Mouse (Mus musculus) macrophage (primary cell): ENCODE results near the gene D17Wsu92e. TPM values are rescaled to one million over a fixed set of nuclear protein-coding genes. Genes with fewer than 3 reads are reported as not detected.
"Not testable (repeated sequence)": the region's sequence is repeated elsewhere in the genome, so short reads cannot be mapped to it uniquely, and the experiment has no call there.

Experiments used
- H3K27ac ChIP-seq: fragments of 350-480 bp; formaldehyde crosslinking; 2 replicates; pipeline ENCODE4 v1.9.0; 2021
- H3K36me3 ChIP-seq: fragments of 350-480 bp; formaldehyde crosslinking; 2 replicates; pipeline ENCODE4 v1.9.0; 2021; ENCODE audit errors: inconsistent target
- H3K4me3 ChIP-seq: fragments of 350-480 bp; formaldehyde crosslinking; 2 replicates; pipeline ENCODE4 v1.9.0; 2021; ENCODE audit errors: inconsistent target
- H3K79me2 ChIP-seq: fragments of 350-480 bp; formaldehyde crosslinking; 2 replicates; pipeline ENCODE4 v1.9.0; 2021; ENCODE audit errors: inconsistent target
- WGBS: methylation state at CpG from one replicate; pipeline ENCODE4 v1.1.7; 2026; ENCODE audit warnings: inconsistent platforms; ENCODE audit not compliant: missing documents; 5-methylcytosine and 5-hydroxymethylcytosine counted together
- polyA plus RNA-seq: library from polyadenylated mRNA; stranded (reverse); fragments of 250-400 nt; gene quantifications from 3 replicates; pipeline ENCODE4 v1.2.4, GENCODE M21; 2018; ENCODE audit warnings: inconsistent platforms
- total RNA-seq, 78 experiments: library from RNA; depleted of rRNA; stranded (reverse); fragments of 250-400 nt; gene quantifications; 1 replicate in 9 of 78; 2 replicates in 24 of 78; 3 replicates in 43 of 78; 4 replicates in 2 of 78; pipeline ENCODE4 v1.2.4; 2018; ENCODE audit warnings: inconsistent platforms in 56 of 78

D17Wsu92e gene
- 100 to 1,000 TPM in 20 of 26 experiments, 10 to 100 TPM in 6; 40.2 to 258 (median 128) TPM for total RNA-seq (2018; cell fraction: chromatin; rRNA removed)
- 100 to 1,000 TPM in 25 of 26 experiments, 10 to 100 TPM in 1; 97.7 to 203 (median 138) TPM for total RNA-seq (2018; cell fraction: cytosol; rRNA removed)
- total RNA-seq (2018; cell fraction: nucleus; rRNA removed), result 100 to 1,000 TPM in 21 of 26 experiments, 10 to 100 TPM in 5; 64.2 to 259 (median 158) TPM
- 79.5 to 101 TPM (median 86.2 TPM) in 3 replicates for polyA plus RNA-seq

DNA sequence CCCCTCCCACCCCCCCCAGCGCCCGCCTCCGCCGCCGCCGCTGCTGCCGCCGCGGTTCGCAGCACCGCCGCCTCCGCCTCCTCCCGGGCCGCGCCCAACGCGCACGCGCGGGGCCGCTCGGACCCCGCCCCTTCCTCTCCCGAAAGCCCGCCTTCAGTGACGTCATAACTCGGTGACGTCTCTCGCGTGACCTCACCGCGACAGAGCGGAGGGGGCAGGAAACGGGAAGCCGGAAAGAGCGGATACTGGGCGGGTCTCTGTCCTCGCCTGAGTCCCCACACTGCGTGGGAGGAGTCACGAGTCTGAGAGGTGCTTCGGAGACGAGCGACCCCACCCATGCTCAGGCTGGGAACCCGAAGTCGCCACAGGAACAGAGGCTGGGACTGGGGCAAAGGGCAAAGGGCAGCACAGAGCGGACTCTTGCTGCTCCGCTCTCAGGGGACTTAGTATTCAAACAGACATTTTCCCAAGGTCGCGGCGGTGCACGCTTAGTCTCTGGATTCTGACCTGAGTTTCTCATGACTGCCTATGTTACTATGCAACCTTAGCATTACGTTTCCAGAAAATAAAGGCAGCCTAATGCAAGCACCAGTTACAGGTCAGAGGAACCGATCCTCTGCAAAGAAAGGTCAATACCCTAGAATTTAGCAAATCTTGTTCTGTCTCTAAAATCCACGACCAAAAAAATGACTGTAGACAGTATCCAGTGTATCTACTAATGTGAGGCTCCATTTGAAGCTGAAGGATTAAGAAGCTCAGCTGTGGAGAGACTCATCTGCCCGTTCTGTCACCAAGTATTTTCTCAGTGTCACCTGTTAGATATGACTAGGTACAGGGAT, at the start of gene D17Wsu92e:
D17Wsu92e (minus strand) TSS at position 81 of the 839 bp plus-strand sequence.
- Histone ChIP-seq H3K79me2 (peaks cover 44% of the 10 kb centered on the region), H3K4me3 (peak within 1 kb of the TSS; percentile 76), H3K27ac (peak within 1 kb of the TSS; percentile 79), H3K36me3 (no peaks in the 10 kb centered on the region)
- WGBS, result 3% methylated on average over 39 of the region's 56 CpGs

DNA sequence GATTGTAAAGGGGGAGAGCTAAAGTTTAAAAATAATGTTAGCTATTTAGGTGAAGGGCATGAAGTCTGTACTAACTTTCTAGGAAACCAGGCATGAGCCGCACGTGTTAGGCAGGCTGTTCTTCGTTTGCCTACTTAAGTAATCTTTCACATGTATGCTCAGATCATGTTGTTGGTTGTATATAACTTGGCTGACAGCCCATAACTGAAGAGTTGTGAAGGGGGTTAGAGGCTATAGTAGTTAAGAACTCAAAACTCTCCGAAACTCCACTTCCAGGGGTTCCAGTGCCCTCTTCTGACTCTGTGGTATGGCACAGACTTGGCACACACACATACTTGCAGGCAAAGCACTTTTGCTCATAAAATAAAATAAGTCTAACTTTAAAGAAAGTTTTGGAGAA, 46.3 kb upstream of the D17Wsu92e start:
- 89% methylated on average over 4 of the region's 4 CpGs for WGBS
- Histone ChIP-seq H3K4me3 (no peak overlapping the region), H3K27ac (no peak overlapping the region), H3K36me3 (no peaks in the 10 kb centered on the region), H3K79me2 (peaks cover 98% of the 10 kb centered on the region)

DNA sequence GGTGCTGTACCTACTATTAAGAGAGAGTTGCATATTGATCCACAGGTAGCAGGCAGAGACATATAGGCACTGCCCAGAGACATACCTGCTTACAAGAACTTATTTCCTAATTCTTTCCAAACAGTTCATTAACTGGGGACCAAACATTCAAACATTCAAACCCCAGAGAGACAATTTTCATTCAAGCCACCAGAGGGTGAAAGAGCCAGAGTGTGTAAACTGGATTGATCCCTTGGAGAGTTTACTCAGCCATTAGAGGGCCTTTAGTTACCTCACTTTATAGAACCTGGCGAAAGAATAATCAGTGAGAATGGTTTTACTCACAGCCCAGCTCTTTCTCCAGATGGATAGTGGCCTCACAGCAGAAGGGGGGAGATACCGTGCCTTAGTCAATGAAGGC, 45.0 kb upstream of the D17Wsu92e start:
- no peaks in the 10 kb centered on the region for H3K36me3 ChIP-seq
- H3K79me2 ChIP-seq, result peaks cover 99% of the 10 kb centered on the region
- no peak overlapping the region for H3K27ac ChIP-seq
- WGBS, result 87% methylated on average over 2 of the region's 2 CpGs
- no peak overlapping the region for H3K4me3 ChIP-seq

DNA sequence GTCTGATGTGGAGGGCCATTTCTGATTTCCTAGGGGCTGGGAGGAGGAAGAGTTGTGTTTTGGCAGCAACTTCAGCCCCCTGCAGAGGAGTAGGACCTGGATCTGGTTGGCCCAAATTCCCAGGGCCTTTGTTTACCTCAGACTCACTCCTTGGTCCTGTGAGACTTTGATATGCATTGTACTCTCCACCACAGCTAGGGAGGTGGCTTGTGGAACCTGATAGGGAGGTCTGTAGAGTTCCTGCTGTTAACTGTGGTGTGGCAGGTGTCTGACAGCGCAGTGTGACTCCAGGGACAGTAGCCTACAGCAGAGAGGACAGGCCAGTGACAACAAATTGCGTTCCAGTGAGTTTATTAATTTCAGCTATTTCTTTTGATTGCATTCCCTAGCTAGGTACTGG, 38.7 kb upstream of the D17Wsu92e start:
- H3K79me2 ChIP-seq, result peaks cover 72% of the 10 kb centered on the region
- H3K27ac ChIP-seq, result no peak overlapping the region
- no peaks in the 10 kb centered on the region for H3K36me3 ChIP-seq
- no peak overlapping the region for H3K4me3 ChIP-seq
- 95% methylated on average over 2 of the region's 2 CpGs for WGBS

DNA sequence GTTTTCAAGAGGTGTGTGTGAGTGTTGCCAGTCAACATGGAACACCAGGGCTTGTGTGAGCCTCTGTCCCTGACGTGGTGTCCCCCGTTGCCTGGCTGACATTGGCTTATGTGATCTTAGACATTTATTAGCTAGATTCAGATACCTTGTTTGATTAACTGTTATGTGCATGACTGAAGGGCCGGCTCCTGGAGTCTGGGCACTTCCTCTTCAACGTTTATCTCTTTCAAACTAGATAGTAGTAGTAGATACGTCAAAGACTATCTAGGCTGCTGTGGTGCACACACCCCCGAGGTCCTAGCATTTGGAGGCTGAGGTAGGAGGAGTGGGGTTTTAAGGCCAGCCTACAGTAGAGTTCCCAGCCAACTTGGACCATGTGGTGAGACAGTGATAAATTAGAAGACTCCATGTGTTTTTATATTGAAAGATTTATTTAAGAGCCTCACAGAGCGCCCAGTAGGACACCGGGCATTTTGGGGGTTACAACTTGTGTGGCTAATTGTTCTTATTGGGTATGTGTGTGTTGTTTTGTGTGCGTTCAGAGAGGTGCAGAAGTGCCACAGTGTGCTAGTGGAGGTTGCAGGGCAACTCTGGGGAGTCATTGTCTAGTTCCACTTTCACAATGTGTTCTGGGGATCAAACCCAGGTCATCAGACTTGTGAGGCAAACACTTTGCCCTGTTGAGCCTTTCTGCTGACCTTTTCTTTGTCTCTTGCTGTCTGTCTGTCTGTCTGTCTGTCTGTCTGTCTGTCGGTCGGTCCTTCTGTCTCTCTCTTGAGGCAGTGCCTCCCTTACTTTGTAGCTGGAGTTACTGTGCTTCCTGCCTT, 37.4 kb upstream of the D17Wsu92e start:
- 43% methylated on average over 11 of the region's 11 CpGs for WGBS
- H3K27ac ChIP-seq, result peak overlapping the region; percentile 39
- peak overlapping the region; percentile 53 for H3K4me3 ChIP-seq
- H3K79me2 ChIP-seq, result peaks cover 59% of the 10 kb centered on the region
- no peaks in the 10 kb centered on the region for H3K36me3 ChIP-seq

DNA sequence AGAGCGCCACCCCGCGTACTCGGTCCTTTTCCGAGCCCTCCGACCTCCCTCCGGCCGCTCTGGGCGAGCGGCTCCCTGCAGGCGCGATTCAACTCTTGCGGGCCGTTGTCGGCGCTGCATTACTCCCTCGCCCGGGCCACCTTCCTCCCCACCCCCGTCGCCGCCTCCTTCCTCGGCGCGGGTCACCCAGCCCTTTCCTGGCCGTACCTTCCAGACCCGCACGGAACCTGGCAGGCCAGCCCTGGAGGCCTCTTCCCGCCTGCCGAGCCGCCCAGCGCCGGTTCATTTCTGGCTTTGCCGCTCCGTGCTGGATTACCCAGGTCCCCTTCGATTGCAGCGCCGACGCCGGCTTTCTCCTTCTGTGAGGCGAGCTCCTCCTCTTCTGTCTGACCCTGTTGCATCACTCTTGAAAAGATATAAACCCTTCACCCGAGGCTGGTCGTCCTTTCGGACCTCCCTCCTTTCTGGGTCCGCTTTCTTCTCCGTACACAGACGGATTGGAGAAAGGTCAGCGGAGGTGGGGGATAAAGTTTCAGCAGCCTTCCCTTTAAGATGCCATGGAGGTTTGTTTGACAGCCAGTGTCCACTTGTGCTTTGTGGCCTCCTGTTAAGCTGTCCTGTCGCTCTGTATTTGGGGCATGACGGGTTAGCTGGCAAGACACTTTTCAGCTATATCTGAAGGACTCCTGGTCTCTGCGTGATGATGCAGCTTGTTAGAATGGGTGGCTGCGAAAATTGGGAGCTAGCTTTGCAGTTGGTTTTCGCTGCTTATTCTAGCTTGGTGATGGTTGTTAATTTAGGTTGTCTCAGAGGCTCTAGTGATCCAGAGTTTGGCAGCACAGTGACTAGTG, 36.6 kb upstream of the D17Wsu92e start:
- Histone ChIP-seq H3K27ac (peak overlapping the region; percentile 39), H3K36me3 (no peaks in the 10 kb centered on the region), H3K4me3 (peak overlapping the region; percentile 53), H3K79me2 (peaks cover 51% of the 10 kb centered on the region)
- 2% methylated on average over 52 of the region's 52 CpGs for WGBS

DNA sequence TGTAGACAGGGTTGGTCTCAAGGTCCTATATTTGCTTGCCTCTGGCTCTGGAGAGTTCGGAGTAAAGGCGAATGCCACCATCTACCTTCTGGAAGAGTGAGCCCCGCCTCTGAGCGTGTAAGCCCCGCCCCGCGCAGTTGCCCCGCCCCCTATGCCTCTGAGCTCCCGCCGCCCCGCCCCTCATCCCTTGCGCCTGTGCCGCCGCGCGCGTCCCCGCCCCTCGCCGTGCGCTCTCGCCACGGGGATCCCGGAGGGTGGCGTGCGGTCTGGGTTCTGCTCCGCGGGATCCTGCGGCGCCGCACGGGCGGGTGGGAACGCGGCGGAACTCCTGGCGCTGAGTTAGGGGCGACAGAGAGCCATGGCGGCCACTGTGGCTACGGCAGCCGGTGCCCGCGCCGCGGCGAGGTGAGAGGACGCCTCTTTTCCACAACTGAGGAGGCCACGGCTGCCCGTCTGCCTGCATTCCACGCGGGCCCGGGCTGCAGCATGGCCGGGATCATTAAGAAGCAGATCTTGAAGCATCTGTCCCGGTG, 35.9 kb upstream of the D17Wsu92e start, which contains the start of gene Uhrf1bp1:
Uhrf1bp1 (plus strand) TSS at position 177 of the 533 bp plus-strand sequence.
- Histone ChIP-seq H3K36me3 (no peaks in the 10 kb centered on the region), H3K79me2 (peaks cover 44% of the 10 kb centered on the region), H3K27ac (peak within 1 kb of the TSS; percentile 39), H3K4me3 (peak within 1 kb of the TSS; percentile 53)
- under 1% methylated on average over 54 of the region's 54 CpGs for WGBS

DNA sequence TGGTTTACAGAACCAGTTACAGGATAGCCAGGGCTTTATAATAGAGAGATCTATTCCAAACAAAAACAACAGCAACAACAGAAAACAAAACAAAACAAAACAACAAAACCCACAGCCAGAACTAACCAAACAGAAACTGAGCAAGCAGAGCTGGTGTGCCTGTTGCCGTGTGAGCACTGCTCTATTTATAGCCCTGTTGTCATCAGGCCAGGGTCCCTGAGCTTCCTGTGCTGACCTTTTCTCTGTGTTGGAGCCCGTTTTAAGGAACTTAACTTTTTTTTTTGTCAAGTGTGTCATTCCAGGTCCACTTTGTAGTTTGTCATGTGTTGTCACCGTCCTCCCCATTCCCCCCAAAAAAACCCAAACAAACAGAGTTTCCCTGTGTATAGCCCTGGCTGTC, 30.6 kb upstream of the D17Wsu92e start:
- Histone ChIP-seq H3K79me2 (peaks cover 26% of the 10 kb centered on the region; the same call in 1 of the 2 replicates), H3K4me3 (no peak overlapping the region), H3K36me3 (peaks cover 27% of the 10 kb centered on the region), H3K27ac (peak overlapping the region; percentile 90)
- 5% methylated on average over 3 of the region's 3 CpGs for WGBS

DNA sequence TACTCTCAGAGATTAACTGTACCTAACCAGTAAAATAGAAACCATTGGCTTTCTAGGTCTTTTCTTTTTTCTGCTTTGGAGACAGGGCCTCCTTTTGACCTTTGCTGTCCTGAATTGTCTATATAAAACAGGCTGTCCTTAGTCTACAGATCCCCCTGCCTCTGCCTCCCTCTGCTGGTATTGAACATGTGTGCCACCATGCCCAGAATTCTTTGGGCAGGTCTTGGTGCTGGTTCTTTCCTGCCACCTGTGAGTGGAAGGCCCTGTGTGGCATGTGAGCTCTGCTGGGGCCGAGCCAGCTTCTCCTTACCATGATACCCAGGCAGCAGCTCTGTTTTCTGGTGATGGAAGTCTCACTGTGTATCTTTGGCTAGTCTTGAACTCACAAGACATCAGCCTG, 27.9 kb upstream of the D17Wsu92e start:
- Histone ChIP-seq H3K79me2 (peaks cover 44% of the 10 kb centered on the region; the same call in 1 of the 2 replicates), H3K4me3 (no peak overlapping the region), H3K27ac (no peak overlapping the region), H3K36me3 (peaks cover 52% of the 10 kb centered on the region)
- 82% methylated on average over 1 of the region's 1 CpGs for WGBS

DNA sequence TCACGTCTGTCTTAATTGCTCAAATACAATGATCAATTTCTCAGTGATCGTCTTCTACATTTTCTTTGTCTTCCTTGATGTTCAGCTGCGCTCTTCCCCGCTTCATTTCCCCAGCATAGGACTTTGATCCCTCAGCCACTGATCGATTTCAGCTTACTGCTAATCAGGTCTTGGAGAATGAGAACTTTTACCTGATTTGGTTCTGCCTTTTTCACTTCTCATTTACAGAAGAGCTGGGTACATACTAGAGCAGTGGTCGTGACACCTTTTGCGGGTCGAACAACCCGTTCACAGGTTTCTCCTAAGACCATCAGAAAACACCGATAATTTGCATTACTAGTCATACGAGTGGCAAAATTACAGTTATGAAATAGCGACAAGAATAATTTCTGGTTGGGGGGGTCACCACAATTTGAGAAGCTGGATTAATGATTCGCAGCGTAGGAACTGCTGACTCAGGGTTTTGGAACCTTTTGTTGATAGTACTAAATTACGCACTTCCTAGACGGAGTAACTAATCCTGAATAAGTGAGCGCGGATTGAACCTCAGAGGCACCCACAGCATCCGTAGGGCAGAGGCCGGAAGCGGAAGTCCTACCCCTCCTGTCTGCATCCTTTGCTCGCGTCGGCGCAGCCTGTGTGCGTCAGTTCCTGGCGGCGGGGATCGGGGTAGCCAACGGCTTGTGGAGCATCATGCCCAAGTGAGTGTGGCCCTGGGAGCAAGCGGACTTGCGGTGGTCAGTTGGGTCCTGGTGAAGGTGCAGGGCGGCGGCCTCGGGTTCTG, 19.2 kb upstream of the D17Wsu92e start:
- 4% methylated on average over 31 of the region's 35 CpGs for WGBS
- H3K79me2 ChIP-seq, result peaks cover 42% of the 10 kb centered on the region
- peak overlapping the region; percentile 88 for H3K4me3 ChIP-seq
- H3K27ac ChIP-seq, result peak overlapping the region; percentile 56
- peaks cover 27% of the 10 kb centered on the region for H3K36me3 ChIP-seq

DNA sequence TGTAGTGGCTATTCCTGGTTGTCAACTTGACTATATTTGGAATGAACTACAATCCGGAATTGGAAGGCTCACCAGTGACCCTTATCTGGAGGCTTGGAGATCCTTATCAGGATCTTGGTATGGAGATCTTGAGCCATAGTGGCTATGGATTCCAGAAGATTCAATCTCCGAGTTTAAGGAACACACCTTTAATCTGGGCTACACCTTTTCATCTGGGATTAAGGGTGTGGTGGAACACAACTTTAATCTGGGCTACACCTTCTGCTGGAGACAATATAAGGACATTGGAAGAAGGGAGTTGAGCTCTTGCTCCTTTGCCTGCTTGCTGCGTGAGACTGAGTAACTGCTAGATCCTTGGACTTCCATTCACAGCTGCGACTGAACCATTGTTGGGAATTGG, 17.4 kb upstream of the D17Wsu92e start, which contains the start of gene Snrpc:
Snrpc (plus strand) TSS at position 301 of the 400 bp plus-strand sequence.
- 100% methylated on average over 1 of the region's 4 CpGs for WGBS
- H3K27ac ChIP-seq, H3K4me3 ChIP-seq: not testable (repeated sequence)
- H3K36me3 ChIP-seq, result peaks cover 11% of the 10 kb centered on the region; the same call in 1 of the 2 replicates
- H3K79me2 ChIP-seq, result peaks cover 29% of the 10 kb centered on the region

DNA sequence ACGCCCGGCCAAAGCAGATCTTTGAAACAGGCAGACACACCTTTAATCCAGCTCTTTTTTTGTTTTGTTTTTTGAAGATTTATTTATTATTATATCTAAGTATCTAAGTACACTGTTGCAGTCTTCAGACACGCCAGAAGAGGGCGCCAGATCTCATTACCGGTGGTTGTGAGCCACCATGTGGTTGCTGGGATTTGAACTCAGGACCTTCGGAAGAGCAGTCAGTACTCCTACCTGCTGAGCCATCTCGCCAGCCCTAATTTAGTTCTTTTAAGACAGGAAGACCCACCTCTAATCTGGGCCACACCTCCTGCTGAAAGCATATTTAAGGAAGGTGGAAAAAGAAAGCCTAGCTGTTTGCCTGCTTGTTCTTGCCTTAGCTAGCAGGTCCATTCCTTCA, 10.0 kb upstream of the D17Wsu92e start:
- H3K36me3 ChIP-seq, result no peaks in the 10 kb centered on the region
- 56% methylated on average over 7 of the region's 7 CpGs for WGBS
- H3K79me2 ChIP-seq, result no peaks in the 10 kb centered on the region
- no peak overlapping the region for H3K4me3 ChIP-seq
- H3K27ac ChIP-seq, result no peak overlapping the region

DNA sequence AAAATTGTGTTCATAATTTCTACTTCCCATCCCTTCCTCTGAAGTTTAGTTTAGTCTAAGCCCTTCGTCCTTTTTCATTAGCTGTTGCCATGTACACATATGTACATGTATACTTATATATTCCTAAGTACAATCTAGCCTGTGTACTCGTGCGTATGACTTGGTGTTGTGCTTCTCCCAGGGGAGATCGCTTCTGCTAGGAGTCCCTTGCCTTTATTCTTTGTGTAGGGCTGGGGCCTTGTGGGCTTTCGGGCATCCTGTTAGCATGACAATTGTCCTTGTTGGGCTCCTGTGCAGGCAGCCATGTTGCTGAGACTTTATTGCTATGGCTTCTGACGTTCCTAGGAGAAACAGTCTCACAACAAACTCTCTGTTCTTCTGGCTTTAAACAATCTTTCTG, 7.1 kb upstream of the D17Wsu92e start:
- WGBS, result 82% methylated on average over 6 of the region's 6 CpGs
- Histone ChIP-seq H3K79me2 (no peaks in the 10 kb centered on the region), H3K27ac (peak overlapping the region; percentile 98), H3K4me3 (peak overlapping the region; percentile 30), H3K36me3 (no peaks in the 10 kb centered on the region)
